Mouse (Mus musculus) midbrain, embryonic 15.5 days (tissue): ENCODE measurements around the gene Rptor. TPM values are rescaled to one million over a fixed set of nuclear protein-coding genes. Genes with fewer than 3 reads are reported as not detected.

Experiments used
- ATAC-seq: fragments of 200-750 bp; cut with Nextera tagmentation; replicated peaks from 2 replicates; pipeline ENCODE4 v1.8.0; 2017; ENCODE audit warnings: moderate TSS enrichment
- H3K27ac ChIP-seq: fragments of 300-500 bp; sonication (generic); 2 replicates; pipeline ENCODE4 v1.5.1; 2015; ENCODE audit warnings: mild to moderate bottlenecking, inconsistent platforms
- H3K27me3 ChIP-seq: fragments of 300-500 bp; sonication (generic); replicated peaks from 2 replicates; pipeline ENCODE4 v1.6.1; 2015; ENCODE audit warnings: inconsistent platforms
- H3K36me3 ChIP-seq: fragments of 300-500 bp; sonication (generic); replicated peaks from 2 replicates; pipeline ENCODE4 v1.6.1; 2015; ENCODE audit warnings: inconsistent platforms
- H3K4me1 ChIP-seq: fragments of 300-500 bp; sonication (generic); 2 replicates; pipeline ENCODE4 v1.6.1; 2015; ENCODE audit warnings: inconsistent platforms
- H3K4me2 ChIP-seq: fragments of 300-500 bp; sonication (generic); 2 replicates; pipeline ENCODE4 v1.6.1; 2015; ENCODE audit warnings: inconsistent platforms, mild to moderate bottlenecking, moderate library complexity
- H3K4me3 ChIP-seq: fragments of 300-500 bp; sonication (generic); 2 replicates; pipeline ENCODE4 v1.5.1; 2015; ENCODE audit warnings: mild to moderate bottlenecking, inconsistent platforms
- H3K9ac ChIP-seq: fragments of 300-500 bp; sonication (generic); 2 replicates; pipeline ENCODE4 v1.6.1; 2015; ENCODE audit warnings: mild to moderate bottlenecking, inconsistent platforms
- H3K9me3 ChIP-seq: fragments of 300-500 bp; sonication (generic); 2 replicates; pipeline ENCODE4 v1.6.1; 2016; ENCODE audit warnings: inconsistent platforms
- WGBS: fragments of 180-500 bp; shearing (Covaris S2); methylation state at CpG from one replicate; pipeline ENCODE4 v1.1.7; 2015; ENCODE audit warnings: mixed read lengths; 5-methylcytosine and 5-hydroxymethylcytosine counted together
- polyA plus RNA-seq: library from polyadenylated mRNA; unstranded; fragments of >200 nt; fragmentation: Nextera tagmentation; extraction: Ambion mirVana; gene quantifications from 2 replicates; pipeline ENCODE4 v1.2.1, GENCODE M21; 2015

Rptor gene
- 13.1 and 14.6 TPM in 2 replicates for polyA plus RNA-seq

- Histone ChIP-seq H3K4me2 (peak within 1 kb of the TSS; percentile 84), H3K27ac (peak within 1 kb of the TSS; percentile 80), H3K9ac (peak within 1 kb of the TSS; percentile 91), H3K9me3 (no peaks in the 10 kb centered on the region), H3K4me1 (peaks cover 13% of the 10 kb centered on the region), H3K27me3 (no peaks in the 10 kb centered on the region), H3K36me3 (no peaks in the 10 kb centered on the region), H3K4me3 (peak within 1 kb of the TSS; percentile 73)
- ATAC-seq: peak; percentile 99
- WGBS: under 1% methylated on average over 63 of the region's 63 CpGs
Observed at GRCm38 (mm10) chr11:119602763-119603526, at the start of gene Rptor. TSS of gene Rptor (plus strand) at chr11:119602905.

DNA sequence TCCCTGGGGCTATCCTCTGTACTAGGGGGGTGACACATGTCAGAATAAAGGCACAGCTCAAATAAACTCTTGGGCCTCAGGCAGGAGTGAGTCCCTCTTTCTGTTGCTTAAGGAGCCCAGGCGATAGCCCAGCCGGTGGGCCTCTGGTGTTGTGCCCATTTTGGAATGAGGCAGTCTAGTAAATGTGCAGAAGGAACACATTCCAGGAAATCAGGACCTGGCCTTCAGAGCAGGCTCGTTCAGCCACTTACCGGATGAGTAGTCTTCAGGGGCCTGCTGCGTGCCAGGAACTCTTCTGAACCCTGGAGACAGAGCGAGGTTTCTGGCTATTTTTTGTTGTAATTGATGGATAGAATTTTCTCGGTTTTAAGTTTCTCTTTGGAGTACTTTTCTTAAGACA is 48.0 kb upstream of the Rptor start:
- no peak overlapping the region for H3K9ac ChIP-seq
- H3K36me3 ChIP-seq: no peaks in the 10 kb centered on the region
- WGBS: 78% methylated on average over 7 of the region's 7 CpGs
- no peak overlapping the region for H3K27ac ChIP-seq
- peaks cover 11% of the 10 kb centered on the region for H3K27me3 ChIP-seq
- ATAC-seq: no peak
- peaks cover 36% of the 10 kb centered on the region for H3K4me1 ChIP-seq
- no peak overlapping the region for H3K4me3 ChIP-seq
- no peak overlapping the region for H3K4me2 ChIP-seq
- H3K9me3 ChIP-seq: no peaks in the 10 kb centered on the region

- no peak for ATAC-seq
- no peak overlapping the region for H3K27ac ChIP-seq
- H3K9me3 ChIP-seq: no peaks in the 10 kb centered on the region
- H3K4me1 ChIP-seq: peaks cover 39% of the 10 kb centered on the region
- H3K27me3 ChIP-seq: peaks cover 8% of the 10 kb centered on the region
- H3K9ac ChIP-seq: no peak overlapping the region
- no peak overlapping the region for H3K4me3 ChIP-seq
- WGBS: 88% methylated on average over 7 of the region's 7 CpGs
- H3K36me3 ChIP-seq: no peaks in the 10 kb centered on the region
- no peak overlapping the region for H3K4me2 ChIP-seq
Observed at GRCm38 (mm10) chr11:119555170-119555569, 47.5 kb upstream of the Rptor start.

DNA sequence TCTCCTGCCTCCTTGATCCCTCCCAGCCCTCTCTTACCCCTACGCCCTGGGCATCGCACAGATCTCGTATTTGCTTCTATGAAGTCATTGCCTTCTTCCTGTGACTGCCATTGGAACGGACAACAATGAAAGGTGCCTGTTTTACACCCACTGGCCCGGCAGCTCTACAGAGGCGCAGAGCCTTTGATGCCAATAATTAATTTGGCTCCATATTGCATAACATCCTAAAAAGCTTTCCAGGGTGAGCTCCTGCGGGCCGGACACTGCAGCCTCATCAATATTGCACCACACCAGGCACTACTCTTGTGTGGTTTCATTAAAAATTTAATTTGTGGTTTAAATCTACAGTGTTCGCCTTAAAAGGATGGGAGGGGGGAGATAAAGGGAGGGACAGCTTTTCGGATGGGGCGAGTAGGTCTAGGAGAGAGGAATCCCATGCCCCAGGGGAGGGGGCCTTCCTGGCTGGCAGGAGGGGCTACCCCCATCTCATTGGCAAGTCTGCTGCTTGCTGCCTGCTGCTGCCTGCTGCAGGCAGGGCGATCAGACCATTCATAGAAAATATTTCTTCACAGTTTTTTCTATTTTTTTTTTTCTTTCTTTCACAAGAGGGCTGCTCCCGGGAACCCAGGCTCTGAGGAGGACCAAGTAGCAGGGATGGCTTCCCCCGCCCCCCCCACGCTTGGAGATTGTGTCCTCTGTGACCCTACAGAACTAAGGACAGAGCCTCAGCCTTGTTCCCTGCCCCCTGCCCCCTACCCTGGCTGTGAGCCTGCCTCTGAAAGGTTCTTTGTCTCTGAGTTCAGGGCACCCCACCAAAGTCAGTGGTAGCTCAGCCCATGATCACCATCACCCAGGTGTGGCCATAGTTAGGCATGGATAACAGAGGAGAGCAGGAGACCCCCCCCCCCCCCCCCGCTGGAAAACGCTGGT is 44.5 kb upstream of the Rptor start:
- Histone ChIP-seq H3K9me3 (no peaks in the 10 kb centered on the region), H3K4me1 (peaks cover 32% of the 10 kb centered on the region), H3K36me3 (no peaks in the 10 kb centered on the region), H3K9ac (peak overlapping the region; percentile 13; the same call in 1 of the 2 replicates), H3K27ac (peak overlapping the region; percentile 83), H3K4me3 (no peak overlapping the region), H3K27me3 (peaks cover 9% of the 10 kb centered on the region; the same call in 1 of the 2 replicates), H3K4me2 (peak overlapping the region; percentile 28)
- ATAC-seq: peak; percentile 69
- 8% methylated on average over 17 of the region's 17 CpGs for WGBS

DNA sequence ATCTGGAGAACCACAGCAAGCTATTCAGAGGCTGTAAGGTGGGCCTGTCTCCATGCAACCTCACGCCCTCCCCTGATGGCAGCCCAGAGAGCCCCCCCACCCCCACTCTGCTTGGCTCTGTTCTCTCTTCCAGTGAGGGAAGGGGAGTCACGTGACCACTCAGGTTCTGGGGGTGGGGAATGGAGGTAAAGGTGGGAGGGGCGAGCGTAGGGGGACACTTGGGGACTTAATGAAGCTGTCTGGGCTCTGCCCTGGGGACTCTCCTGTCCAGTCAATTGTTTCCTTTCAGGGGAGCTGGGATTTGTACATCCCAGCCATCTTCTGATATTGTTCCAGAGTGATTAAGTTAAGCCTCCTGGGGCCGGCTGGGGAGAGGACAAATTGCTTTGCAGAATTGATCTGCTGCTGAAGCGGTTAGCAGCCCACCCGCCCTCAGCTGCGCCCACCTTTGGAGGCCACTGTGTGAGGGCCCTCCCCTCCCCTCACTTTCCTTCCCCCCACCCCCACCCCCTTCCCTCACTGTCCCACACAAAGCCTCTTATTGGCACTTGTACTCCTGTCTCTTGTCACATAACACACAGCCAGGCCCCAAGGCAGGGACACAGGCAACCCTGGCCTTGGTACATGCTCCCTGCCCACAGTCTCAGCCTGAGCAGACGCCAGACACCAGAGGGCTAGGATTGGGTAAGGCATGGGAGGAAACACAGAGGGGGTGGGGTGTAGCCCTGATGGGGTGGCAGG is 43.7 kb upstream of the Rptor start:
- ATAC-seq: peak; percentile 79
- H3K4me1 ChIP-seq: peaks cover 32% of the 10 kb centered on the region

GRCm38 (mm10) chr11:119562286-119562685 is 40.4 kb upstream of the Rptor start:
- no peaks in the 10 kb centered on the region for H3K36me3 ChIP-seq
- WGBS: 36% methylated on average over 6 of the region's 6 CpGs
- no peak overlapping the region for H3K9ac ChIP-seq
- no peak for ATAC-seq
- peaks cover 44% of the 10 kb centered on the region for H3K4me1 ChIP-seq
- H3K4me3 ChIP-seq: no peak overlapping the region
- 0 out of 2 replicates have a peak, but pooled peaks cover 8% of the 10 kb centered on the region for H3K27me3 ChIP-seq
- H3K27ac ChIP-seq: no peak overlapping the region
- H3K9me3 ChIP-seq: no peaks in the 10 kb centered on the region
- H3K4me2 ChIP-seq: no peak overlapping the region

More for the DNA sequence above, 43.7 kb upstream of the Rptor start:
- Histone ChIP-seq H3K27me3 (peaks cover 15% of the 10 kb centered on the region; the same call in 1 of the 2 replicates), H3K4me3 (no peak overlapping the region), H3K9me3 (no peaks in the 10 kb centered on the region), H3K36me3 (no peaks in the 10 kb centered on the region), H3K4me2 (peak overlapping the region; percentile 28), H3K27ac (peak overlapping the region; percentile 83), H3K9ac (no peak overlapping the region)
- WGBS: 6% methylated on average over 9 of the region's 9 CpGs

- no peak overlapping the region for H3K4me3 ChIP-seq
- H3K27me3 ChIP-seq: 0 out of 2 replicates have a peak, but pooled peaks cover 8% of the 10 kb centered on the region
- 68% methylated on average over 9 of the region's 9 CpGs for WGBS
- H3K27ac ChIP-seq: no peak overlapping the region
- H3K4me1 ChIP-seq: peaks cover 35% of the 10 kb centered on the region
- H3K9me3 ChIP-seq: no peaks in the 10 kb centered on the region
- no peak for ATAC-seq
- H3K36me3 ChIP-seq: no peaks in the 10 kb centered on the region
- H3K4me2 ChIP-seq: no peak overlapping the region
- H3K9ac ChIP-seq: no peak overlapping the region
Observed at GRCm38 (mm10) chr11:119563166-119563565, 39.5 kb upstream of the Rptor start.

DNA sequence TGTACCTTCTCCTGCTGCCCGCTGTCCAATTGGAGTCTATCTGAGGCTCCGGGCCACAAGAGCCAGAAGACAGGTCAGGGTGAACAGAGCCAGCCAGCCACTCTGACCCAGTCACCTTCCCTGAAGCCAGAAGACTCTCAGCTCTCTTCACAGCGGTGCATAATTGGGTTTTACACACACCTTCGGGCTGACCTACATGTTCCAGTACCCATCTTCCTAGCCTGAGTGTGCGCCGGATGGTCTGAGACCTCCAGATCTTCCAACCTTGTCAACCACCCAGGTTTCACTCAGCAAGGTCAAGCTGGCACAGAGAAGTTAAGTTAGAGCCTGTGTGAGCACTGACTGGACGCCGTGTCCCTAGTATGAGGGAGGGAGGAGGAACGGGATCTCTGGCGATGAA is 38.3 kb upstream of the Rptor start:
- WGBS: 89% methylated on average over 10 of the region's 10 CpGs
- Histone ChIP-seq H3K4me3 (no peak overlapping the region), H3K9ac (no peak overlapping the region), H3K4me2 (no peak overlapping the region), H3K27ac (0 out of 2 replicates have a peak overlapping the region, but pooled peaks have one; percentile 62), H3K9me3 (no peaks in the 10 kb centered on the region), H3K36me3 (no peaks in the 10 kb centered on the region), H3K27me3 (0 out of 2 replicates have a peak, but pooled peaks cover 8% of the 10 kb centered on the region), H3K4me1 (peaks cover 23% of the 10 kb centered on the region)
- ATAC-seq: no peak

DNA sequence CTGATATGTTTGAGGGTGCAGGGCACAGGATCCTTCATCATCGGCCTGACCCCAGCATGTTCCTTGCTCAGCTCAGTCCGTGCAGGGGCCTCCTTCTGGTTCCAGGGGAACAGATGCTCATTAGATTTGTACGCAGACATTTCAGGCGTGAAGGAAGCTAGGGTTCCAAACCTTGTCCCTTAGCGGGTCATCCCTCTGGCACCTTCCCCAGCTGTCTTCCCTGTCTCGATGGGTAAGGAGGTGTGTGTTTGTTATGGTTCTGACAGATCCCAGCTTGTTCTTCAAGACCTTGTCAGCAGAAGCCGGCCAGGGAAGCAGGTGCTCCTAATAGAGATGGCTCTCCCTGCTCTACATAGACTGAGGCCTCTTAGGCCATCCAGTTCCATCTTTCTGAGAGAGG is 37.7 kb upstream of the Rptor start:
- no peaks in the 10 kb centered on the region for H3K36me3 ChIP-seq
- 0 out of 2 replicates have a peak, but pooled peaks cover 8% of the 10 kb centered on the region for H3K27me3 ChIP-seq
- peaks cover 16% of the 10 kb centered on the region for H3K4me1 ChIP-seq
- no peak for ATAC-seq
- 48% methylated on average over 7 of the region's 7 CpGs for WGBS
- H3K9ac ChIP-seq: no peak overlapping the region
- H3K9me3 ChIP-seq: no peaks in the 10 kb centered on the region
- H3K4me3 ChIP-seq: no peak overlapping the region
- peak overlapping the region; percentile 62 for H3K27ac ChIP-seq
- H3K4me2 ChIP-seq: no peak overlapping the region

GRCm38 (mm10) chr11:119565684-119566083 is 37.0 kb upstream of the Rptor start:
- H3K9ac ChIP-seq: no peak overlapping the region
- H3K4me1 ChIP-seq: peaks cover 16% of the 10 kb centered on the region
- H3K27ac ChIP-seq: peak overlapping the region; percentile 62
- H3K4me2 ChIP-seq: 0 out of 2 replicates have a peak overlapping the region, but pooled peaks have one; percentile 5
- H3K36me3 ChIP-seq: no peaks in the 10 kb centered on the region
- H3K27me3 ChIP-seq: 0 out of 2 replicates have a peak, but pooled peaks cover 8% of the 10 kb centered on the region
- no peaks in the 10 kb centered on the region for H3K9me3 ChIP-seq
- ATAC-seq: peak; percentile 48; the same call in 1 of the 2 replicates
- H3K4me3 ChIP-seq: no peak overlapping the region
- 27% methylated on average over 10 of the region's 10 CpGs for WGBS

DNA sequence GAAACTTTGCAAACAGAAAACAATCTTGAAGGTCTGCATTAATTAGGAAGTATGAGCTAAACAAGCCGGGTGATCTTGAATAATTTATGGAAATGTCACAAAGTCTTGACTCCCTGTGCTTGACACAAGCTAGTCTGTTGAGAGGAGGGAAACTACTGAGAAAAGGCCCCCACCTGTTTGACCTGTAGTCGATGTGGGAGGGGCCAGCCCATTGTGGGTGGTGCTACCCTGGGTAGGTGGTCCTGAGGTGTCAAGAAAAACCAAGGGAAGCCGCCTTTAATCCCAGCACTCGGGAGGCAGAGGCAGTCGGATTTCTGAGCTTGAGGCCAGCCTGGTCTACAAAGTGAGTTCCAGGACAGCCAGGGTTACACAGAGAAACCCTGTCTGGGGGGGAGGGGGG is 36.5 kb upstream of the Rptor start:
- Histone ChIP-seq H3K4me3 (no peak overlapping the region), H3K9me3 (no peaks in the 10 kb centered on the region), H3K4me1 (peaks cover 16% of the 10 kb centered on the region), H3K9ac (no peak overlapping the region), H3K27me3 (0 out of 2 replicates have a peak, but pooled peaks cover 8% of the 10 kb centered on the region), H3K36me3 (no peaks in the 10 kb centered on the region), H3K4me2 (0 out of 2 replicates have a peak overlapping the region, but pooled peaks have one; percentile 5), H3K27ac (peak overlapping the region; percentile 62; the same call in 1 of the 2 replicates)
- ATAC-seq: peak; percentile 60; the same call in 1 of the 2 replicates
- 60% methylated on average over 5 of the region's 5 CpGs for WGBS
